Mouse (Mus musculus): ENCODE data around the gene Stk33. TPM values are rescaled to one million over a fixed set of nuclear protein-coding genes. Genes with fewer than 3 reads are reported as not detected.

Stk33 gene
- polyA plus RNA-seq (2016; fragmentation: Nextera tagmentation; extraction: Ambion mirVana), result 20.8 and 27.0 TPM in 2 replicates

DNA sequence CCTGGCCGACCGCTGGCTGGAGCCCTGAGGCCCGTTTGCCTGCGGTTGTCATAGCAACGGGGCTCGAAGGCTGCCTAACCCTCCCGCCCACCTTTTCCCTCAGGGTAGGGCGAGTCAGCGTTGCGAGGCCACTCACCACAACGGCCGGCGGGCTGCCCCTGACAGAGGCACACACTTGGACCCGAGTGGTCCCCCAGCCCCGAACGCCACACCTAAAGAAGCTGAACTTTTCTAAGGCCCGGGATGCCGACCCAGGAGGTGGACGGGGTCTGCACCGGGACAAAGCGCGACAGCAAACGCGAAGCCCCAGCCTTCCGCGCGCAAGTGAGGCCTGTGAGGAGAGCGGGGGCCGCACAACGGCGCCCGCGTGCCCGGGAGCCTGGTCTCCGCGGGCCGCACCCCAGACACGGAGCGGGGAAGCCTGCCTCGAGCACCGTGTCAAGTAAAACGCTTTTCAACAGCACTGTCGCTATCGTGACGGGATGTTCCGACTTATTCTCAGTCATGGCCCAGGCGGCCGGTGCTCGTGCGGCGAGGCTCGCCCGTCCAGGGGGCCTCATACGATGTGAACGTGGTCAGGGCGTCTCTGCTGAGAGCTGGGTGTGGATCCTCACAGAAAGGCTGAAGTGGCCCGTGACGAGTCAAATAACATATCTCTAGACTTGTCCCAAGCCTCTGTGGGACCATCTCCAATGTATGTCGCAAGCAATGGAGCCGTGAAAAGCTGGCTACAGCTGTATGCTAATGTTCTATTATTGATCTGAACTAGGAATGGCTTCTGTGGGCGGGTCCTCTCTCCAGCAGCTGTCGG lies at the start of gene Stk33:
Stk33 (minus strand) TSS at position 301 of the 811 bp plus-strand sequence.
- H3K27ac ChIP-seq (replicated peaks), result peak within 1 kb of the TSS; percentile 94
- H3K9ac ChIP-seq (replicated peaks), result peak within 1 kb of the TSS; percentile 65
- H3K9me3 ChIP-seq, result no peaks in the 10 kb centered on the region
- peak; percentile 85 for ATAC-seq (ENCODE audit: low FRiP score, low read depth)
- no peaks in the 10 kb centered on the region for H3K27me3 ChIP-seq
- peak within 1 kb of the TSS; percentile 51 for H3K4me3 ChIP-seq
- WGBS, result 1% methylated on average over 62 of the region's 62 CpGs
- H3K4me2 ChIP-seq (replicated peaks), result peak within 1 kb of the TSS; percentile 66
- no peaks in the 10 kb centered on the region for H3K36me3 ChIP-seq
- peaks cover 37% of the 10 kb centered on the region; the same call in 1 of the 2 replicates for H3K4me1 ChIP-seq

DNA sequence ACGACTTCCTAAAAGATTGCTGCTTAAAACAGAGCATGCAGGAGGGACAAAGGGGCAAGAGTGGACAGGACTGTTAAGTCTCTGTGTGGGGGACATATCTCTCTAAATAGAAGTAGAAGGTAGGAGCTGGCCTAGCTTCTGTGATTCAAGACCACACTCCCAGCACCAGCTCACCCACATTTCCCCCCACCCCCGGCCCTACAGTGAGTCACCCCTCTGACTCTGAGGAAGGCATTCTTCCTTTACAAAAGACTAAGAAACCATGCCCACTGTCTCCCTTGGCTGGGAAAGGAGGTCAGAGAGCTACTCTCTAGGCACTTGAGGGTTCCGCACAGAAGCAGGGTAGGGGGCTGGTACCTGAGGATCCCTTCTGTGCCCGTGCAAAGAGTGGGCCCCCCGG lies 45.3 kb upstream of the Stk33 start:
- no peaks in the 10 kb centered on the region for H3K36me3 ChIP-seq
- H3K27me3 ChIP-seq, result peaks cover 4% of the 10 kb centered on the region; the same call in 1 of the 2 replicates
- H3K4me1 ChIP-seq, result peaks cover 5% of the 10 kb centered on the region; the same call in 1 of the 2 replicates
- H3K9me3 ChIP-seq, result no peaks in the 10 kb centered on the region
- no peak for ATAC-seq (ENCODE audit: low FRiP score, low read depth)
- 74% methylated on average over 5 of the region's 5 CpGs for WGBS
- no peak overlapping the region for H3K4me3 ChIP-seq
- no peak overlapping the region for H3K9ac ChIP-seq (replicated peaks)
- H3K4me2 ChIP-seq (replicated peaks), result no peak overlapping the region
- H3K27ac ChIP-seq (replicated peaks), result no peak overlapping the region

DNA sequence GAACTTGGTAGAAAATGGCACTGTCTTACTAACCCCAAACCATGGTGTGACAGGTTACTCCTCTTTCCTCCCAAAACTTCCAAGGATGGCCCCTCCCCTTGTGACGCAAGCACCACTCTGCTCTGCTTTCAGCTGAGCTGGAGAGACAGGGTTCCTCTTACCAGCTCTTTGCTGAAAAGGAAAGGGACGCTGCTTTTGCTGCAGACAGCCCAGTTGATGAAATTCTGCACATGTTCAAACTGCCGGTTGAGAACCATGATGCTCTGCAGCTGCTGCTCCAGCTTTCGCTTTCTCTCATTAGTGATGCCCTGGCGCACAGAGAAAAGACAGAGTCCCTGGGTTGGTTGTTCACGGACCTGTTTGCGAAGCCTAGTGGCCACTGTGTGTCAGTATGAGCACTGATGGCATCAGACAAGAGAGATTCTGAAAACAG lies 41.9 kb upstream of the Stk33 start:
- peaks cover 4% of the 10 kb centered on the region; the same call in 1 of the 2 replicates for H3K27me3 ChIP-seq
- no peak overlapping the region for H3K27ac ChIP-seq (replicated peaks)
- no peak overlapping the region for H3K4me3 ChIP-seq
- no peaks in the 10 kb centered on the region for H3K9me3 ChIP-seq
- 30% methylated on average over 7 of the region's 7 CpGs for WGBS
- ATAC-seq (ENCODE audit: low FRiP score, low read depth), result no peak; the same call in 1 of the 2 replicates
- no peak overlapping the region for H3K9ac ChIP-seq (replicated peaks)
- no peaks in the 10 kb centered on the region for H3K36me3 ChIP-seq
- H3K4me2 ChIP-seq (replicated peaks), result 0 out of 2 replicates have a peak overlapping the region, but pooled peaks have one; percentile 17
- peaks cover 5% of the 10 kb centered on the region; the same call in 1 of the 2 replicates for H3K4me1 ChIP-seq

- no peak overlapping the region for H3K4me2 ChIP-seq (replicated peaks)
- WGBS, result 90% methylated on average over 3 of the region's 3 CpGs
- no peak overlapping the region for H3K4me3 ChIP-seq
- no peak overlapping the region for H3K9ac ChIP-seq (replicated peaks)
- H3K9me3 ChIP-seq, result no peaks in the 10 kb centered on the region
- no peak overlapping the region for H3K27ac ChIP-seq (replicated peaks)
- no peaks in the 10 kb centered on the region for H3K27me3 ChIP-seq
- no peak for ATAC-seq (ENCODE audit: low FRiP score, low read depth)
- peaks cover 5% of the 10 kb centered on the region; the same call in 1 of the 2 replicates for H3K4me1 ChIP-seq
- H3K36me3 ChIP-seq, result no peaks in the 10 kb centered on the region
Measured at GRCm38 (mm10) chr7:109477926-109478325, 39.0 kb upstream of the Stk33 start.

- no peaks in the 10 kb centered on the region for H3K36me3 ChIP-seq
- H3K9me3 ChIP-seq, result no peaks in the 10 kb centered on the region
- no peak overlapping the region for H3K27ac ChIP-seq (replicated peaks)
- no peak overlapping the region for H3K4me3 ChIP-seq
- H3K4me2 ChIP-seq (replicated peaks), result no peak overlapping the region
- 76% methylated on average over 4 of the region's 4 CpGs for WGBS
- no peak overlapping the region for H3K9ac ChIP-seq (replicated peaks)
- no peaks in the 10 kb centered on the region for H3K27me3 ChIP-seq
- peaks cover 11% of the 10 kb centered on the region for H3K4me1 ChIP-seq
- ATAC-seq (ENCODE audit: low FRiP score, low read depth), result no peak
Measured at GRCm38 (mm10) chr7:109470700-109471099, 31.8 kb upstream of the Stk33 start.

DNA sequence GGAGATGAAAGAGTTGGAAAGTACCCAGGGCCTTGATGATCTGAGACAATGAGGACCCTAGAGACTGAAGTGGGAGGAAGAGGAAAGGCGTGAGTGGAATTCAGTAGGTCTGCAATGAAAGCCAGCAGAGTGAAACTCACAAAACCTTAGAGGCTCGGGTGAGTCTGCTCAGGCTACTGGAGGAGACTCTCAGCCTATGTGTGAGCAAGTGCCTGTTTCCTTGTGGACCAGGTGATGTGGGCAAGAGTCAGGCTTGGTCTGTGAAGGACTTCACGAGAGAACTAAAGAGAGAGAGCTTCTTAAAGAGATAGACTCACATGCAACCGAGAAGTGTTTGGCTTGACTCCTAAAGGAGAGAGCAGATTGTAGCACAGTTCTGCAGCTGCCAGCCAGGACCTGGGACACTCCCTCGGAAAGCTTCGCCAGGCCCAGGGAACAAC lies 29.4 kb upstream of the Stk33 start:
- ATAC-seq (ENCODE audit: low FRiP score, low read depth), result no peak
- H3K4me1 ChIP-seq, result peaks cover 11% of the 10 kb centered on the region
- H3K4me2 ChIP-seq (replicated peaks), result no peak overlapping the region
- H3K27me3 ChIP-seq, result no peaks in the 10 kb centered on the region
- no peaks in the 10 kb centered on the region for H3K36me3 ChIP-seq
- H3K4me3 ChIP-seq, result no peak overlapping the region
- no peaks in the 10 kb centered on the region for H3K9me3 ChIP-seq
- H3K27ac ChIP-seq (replicated peaks), result no peak overlapping the region
- H3K9ac ChIP-seq (replicated peaks), result no peak overlapping the region
- 59% methylated on average over 6 of the region's 6 CpGs for WGBS

GRCm38 (mm10) chr7:109467591-109467990 lies 28.7 kb upstream of the Stk33 start:
- Histone ChIP-seq H3K4me3 (no peak overlapping the region), H3K27ac (replicated peaks) (no peak overlapping the region), H3K9ac (replicated peaks) (no peak overlapping the region), H3K36me3 (no peaks in the 10 kb centered on the region), H3K27me3 (no peaks in the 10 kb centered on the region), H3K9me3 (no peaks in the 10 kb centered on the region), H3K4me2 (replicated peaks) (no peak overlapping the region), H3K4me1 (peaks cover 11% of the 10 kb centered on the region)
- ATAC-seq (ENCODE audit: low FRiP score, low read depth), result no peak
- 64% methylated on average over 2 of the region's 2 CpGs for WGBS

- Histone ChIP-seq H3K9ac (replicated peaks) (no peak overlapping the region), H3K4me1 (peaks cover 2% of the 10 kb centered on the region; the same call in 1 of the 2 replicates), H3K9me3 (no peaks in the 10 kb centered on the region), H3K27ac (replicated peaks) (no peak overlapping the region), H3K4me3 (no peak overlapping the region), H3K27me3 (no peaks in the 10 kb centered on the region), H3K36me3 (no peaks in the 10 kb centered on the region), H3K4me2 (replicated peaks) (no peak overlapping the region)
- no peak for ATAC-seq (ENCODE audit: low FRiP score, low read depth)
- 90% methylated on average over 8 of the region's 8 CpGs for WGBS
Measured at GRCm38 (mm10) chr7:109460698-109461097, 21.8 kb upstream of the Stk33 start.

GRCm38 (mm10) chr7:109456563-109456962 lies 17.7 kb upstream of the Stk33 start:
- H3K36me3 ChIP-seq, result no peaks in the 10 kb centered on the region
- 72% methylated on average over 6 of the region's 6 CpGs for WGBS
- H3K9me3 ChIP-seq, result no peaks in the 10 kb centered on the region
- no peak for ATAC-seq (ENCODE audit: low FRiP score, low read depth)
- no peak overlapping the region for H3K9ac ChIP-seq (replicated peaks)
- no peak overlapping the region for H3K4me3 ChIP-seq
- no peak overlapping the region for H3K27ac ChIP-seq (replicated peaks)
- H3K27me3 ChIP-seq, result 0 out of 2 replicates have a peak, but pooled peaks cover 4% of the 10 kb centered on the region
- no peak overlapping the region for H3K4me2 ChIP-seq (replicated peaks)
- peaks cover 9% of the 10 kb centered on the region; the same call in 1 of the 2 replicates for H3K4me1 ChIP-seq

GRCm38 (mm10) chr7:109455748-109456147 lies 16.9 kb upstream of the Stk33 start:
- no peak overlapping the region for H3K9ac ChIP-seq (replicated peaks)
- H3K27me3 ChIP-seq, result 0 out of 2 replicates have a peak, but pooled peaks cover 4% of the 10 kb centered on the region
- peaks cover 9% of the 10 kb centered on the region; the same call in 1 of the 2 replicates for H3K4me1 ChIP-seq
- no peak overlapping the region for H3K4me2 ChIP-seq (replicated peaks)
- H3K9me3 ChIP-seq, result no peaks in the 10 kb centered on the region
- H3K27ac ChIP-seq (replicated peaks), result no peak overlapping the region
- H3K36me3 ChIP-seq, result no peaks in the 10 kb centered on the region
- no peak overlapping the region for H3K4me3 ChIP-seq
- no peak for ATAC-seq (ENCODE audit: low FRiP score, low read depth)
- WGBS, result 63% methylated on average over 2 of the region's 2 CpGs

GRCm38 (mm10) chr7:109454856-109455255 lies 16.0 kb upstream of the Stk33 start:
- WGBS, result 86% methylated on average over 9 of the region's 9 CpGs
- Histone ChIP-seq H3K4me1 (peaks cover 9% of the 10 kb centered on the region; the same call in 1 of the 2 replicates), H3K4me3 (no peak overlapping the region), H3K9ac (replicated peaks) (no peak overlapping the region), H3K36me3 (no peaks in the 10 kb centered on the region), H3K27ac (replicated peaks) (no peak overlapping the region), H3K9me3 (no peaks in the 10 kb centered on the region), H3K4me2 (replicated peaks) (no peak overlapping the region), H3K27me3 (0 out of 2 replicates have a peak, but pooled peaks cover 4% of the 10 kb centered on the region)
- no peak for ATAC-seq (ENCODE audit: low FRiP score, low read depth)

GRCm38 (mm10) chr7:109448060-109448459 lies 9.2 kb upstream of the Stk33 start:
- no peaks in the 10 kb centered on the region for H3K4me1 ChIP-seq
- no peak overlapping the region for H3K4me3 ChIP-seq
- no peak overlapping the region for H3K27ac ChIP-seq (replicated peaks)
- H3K9me3 ChIP-seq, result no peaks in the 10 kb centered on the region
- no peaks in the 10 kb centered on the region for H3K36me3 ChIP-seq
- H3K4me2 ChIP-seq (replicated peaks), result no peak overlapping the region
- no peak overlapping the region for H3K9ac ChIP-seq (replicated peaks)
- no peaks in the 10 kb centered on the region for H3K27me3 ChIP-seq
- WGBS, result 58% methylated on average over 2 of the region's 2 CpGs
- no peak for ATAC-seq (ENCODE audit: low FRiP score, low read depth)
